Mouse (Mus musculus) kidney, adult 18-20 months (tissue): ENCODE data around the gene Mdm4.
A peak's percentile ranks its signal among the peaks of the same experiment; 100 is the strongest.
"Not testable (repeated sequence)": the region's sequence is repeated elsewhere in the genome, so short reads cannot be mapped to it uniquely, and the experiment has no call there.

ENCODE experiments used
- DNase-seq: peaks from one replicate; pipeline ENCODE4 v3.0.0; 2021

The Mdm4 gene

GRCm38 (mm10) chr1:133051829-133052228, 21.5 kb upstream of the Mdm4 start:
- no peak for DNase-seq

- DNase-seq = no peak
Observed at GRCm38 (mm10) chr1:133050001-133050431, 19.7 kb upstream of the Mdm4 start.

- no peak for DNase-seq
Observed at GRCm38 (mm10) chr1:133048690-133049089, 18.3 kb upstream of the Mdm4 start.

- no peak for DNase-seq
Observed at GRCm38 (mm10) chr1:133047575-133047974, 17.2 kb upstream of the Mdm4 start.

GRCm38 (mm10) chr1:133046441-133046931, 16.1 kb upstream of the Mdm4 start:
- peak; percentile 39 for DNase-seq

- DNase-seq = peak; percentile 79
Observed at GRCm38 (mm10) chr1:133045861-133046440, 15.6 kb upstream of the Mdm4 start.

- DNase-seq = no peak
Observed at GRCm38 (mm10) chr1:133045011-133045860, 14.9 kb upstream of the Mdm4 start, which contains the start of gene Pik3c2b. Gene Pik3c2b (plus strand): TSS chr1:133045667.

- peak; percentile 41 for DNase-seq
Observed at GRCm38 (mm10) chr1:133039505-133039949, 9.2 kb upstream of the Mdm4 start.

- DNase-seq = not testable (repeated sequence)
Observed at GRCm38 (mm10) chr1:133034682-133035081, 4.3 kb upstream of the Mdm4 start.

GRCm38 (mm10) chr1:133034091-133034460, 3.7 kb upstream of the Mdm4 start:
- DNase-seq = peak; percentile 49

- peak; percentile 71 for DNase-seq
Observed at GRCm38 (mm10) chr1:133033316-133034090, 3.1 kb upstream of the Mdm4 start.

GRCm38 (mm10) chr1:133032981-133033315, 2.6 kb upstream of the Mdm4 start:
- DNase-seq = no peak

- DNase-seq = no peak
Observed at GRCm38 (mm10) chr1:133029744-133030143, 617 bp downstream of the Mdm4 start.

GRCm38 (mm10) chr1:133027980-133028379, 2.4 kb downstream of the Mdm4 start:
- no peak for DNase-seq

GRCm38 (mm10) chr1:133027126-133027525, 3.2 kb downstream of the Mdm4 start:
- DNase-seq = no peak

- peak; percentile 13 for DNase-seq
Observed at GRCm38 (mm10) chr1:133025796-133026190, 4.6 kb downstream of the Mdm4 start.

GRCm38 (mm10) chr1:133025051-133025795, 5.1 kb downstream of the Mdm4 start:
- peak; percentile 86 for DNase-seq

GRCm38 (mm10) chr1:133024426-133024825, 5.9 kb downstream of the Mdm4 start:
- no peak for DNase-seq

GRCm38 (mm10) chr1:133023723-133024122, 6.6 kb downstream of the Mdm4 start:
- not testable (repeated sequence) for DNase-seq

GRCm38 (mm10) chr1:133021971-133022370, 8.4 kb downstream of the Mdm4 start:
- DNase-seq = not testable (repeated sequence)

GRCm38 (mm10) chr1:133021391-133021790, 9.0 kb downstream of the Mdm4 start:
- DNase-seq = no peak

- DNase-seq = no peak
Observed at GRCm38 (mm10) chr1:133020137-133020894, 10.0 kb downstream of the Mdm4 start.
